ENCODE assay signal across 26 mouse cellular contexts in genomic region chr2:4916037-4916436, GRCm38 (mm10). TPM values are rescaled to one million over a fixed set of nuclear protein-coding genes. Genes with fewer than 3 reads are reported as not detected.
"Had no signal": no experiment of that assay in that cellular context is flagged by ENCODE, and none has a peak within 500 bp of the region (broad histone marks: within the 10 kb centered on the region; RNA-seq: fewer than 3 reads in every experiment).

No protein-coding gene starts in this region.

- H3K9ac ChIP-seq: liver, embryonic 13.5 days; midbrain, embryonic 13.5 days; neural tube, embryonic 13.5 days; stomach, embryonic 15.5 days had no signal

- H3K36me3 ChIP-seq: liver, embryonic 13.5 days; midbrain, embryonic 13.5 days; neural tube, embryonic 13.5 days; stomach, embryonic 15.5 days had no signal

- H3K4me3 ChIP-seq: left cerebral cortex, adult 2 months; liver, embryonic 13.5 days; midbrain, embryonic 13.5 days; myocyte; neural tube, embryonic 13.5 days; stomach, embryonic 15.5 days had no signal

- H3K4me2 ChIP-seq: liver, embryonic 13.5 days; midbrain, embryonic 13.5 days; neural tube, embryonic 13.5 days; stomach, embryonic 15.5 days had no signal

- ATAC-seq: midbrain, embryonic 13.5 days; midbrain, embryonic 16.5 days had no signal

- H3K27me3 ChIP-seq: liver, embryonic 13.5 days; midbrain, embryonic 13.5 days; neural tube, embryonic 13.5 days; stomach, embryonic 15.5 days had no signal

- DNase-seq: kidney, postnatal 14 days; layer of hippocampus, postnatal 36 days; liver, embryonic 13.5 days; lung, adult 2 months; lung, postnatal 14 days; lung, postnatal 4 days; retina, postnatal 1 day; right cerebral cortex, postnatal 25 days; spleen, adult 18-20 months; thymus, postnatal 25 days had no signal

- H3K9me3 ChIP-seq: liver, embryonic 13.5 days; midbrain, embryonic 13.5 days; neural tube, embryonic 13.5 days had no signal

- H3K27ac ChIP-seq: left cerebral cortex, adult 2 months; liver, embryonic 13.5 days; midbrain, embryonic 13.5 days; neural tube, embryonic 13.5 days; stomach, embryonic 15.5 days had no signal

RNA-seq across cellular contexts. Expression of gene Ucma, which starts 59.9 kb away (rescaled TPM):
- total RNA-seq: liver, adult 2 months; megakaryocyte progenitor cell, adult 5-6 weeks; megakaryocyte-erythroid progenitor cell, adult 5-6 weeks; monocyte, adult 5-6 weeks; neutrophil, adult 5-6 weeks had no signal
- polyA plus RNA-seq: kidney, adult 2 months; kidney, embryonic 14.5 days; limb, embryonic 11.5 days; liver, adult 2 months; liver, embryonic 13.5 days; liver, embryonic 16.5 days; lung, embryonic 16.5 days; midbrain, embryonic 13.5 days; neural tube, embryonic 13.5 days; stomach, embryonic 15.5 days had no signal
